Mouse (Mus musculus): ENCODE data around the gene Ophn1. TPM values are rescaled to one million over a fixed set of nuclear protein-coding genes. Genes with fewer than 3 reads are reported as not detected.

Gene Ophn1
- 10 to 100 TPM; 36.1 to 47.8 (median 41.4) TPM for total RNA-seq (2022)

DNA sequence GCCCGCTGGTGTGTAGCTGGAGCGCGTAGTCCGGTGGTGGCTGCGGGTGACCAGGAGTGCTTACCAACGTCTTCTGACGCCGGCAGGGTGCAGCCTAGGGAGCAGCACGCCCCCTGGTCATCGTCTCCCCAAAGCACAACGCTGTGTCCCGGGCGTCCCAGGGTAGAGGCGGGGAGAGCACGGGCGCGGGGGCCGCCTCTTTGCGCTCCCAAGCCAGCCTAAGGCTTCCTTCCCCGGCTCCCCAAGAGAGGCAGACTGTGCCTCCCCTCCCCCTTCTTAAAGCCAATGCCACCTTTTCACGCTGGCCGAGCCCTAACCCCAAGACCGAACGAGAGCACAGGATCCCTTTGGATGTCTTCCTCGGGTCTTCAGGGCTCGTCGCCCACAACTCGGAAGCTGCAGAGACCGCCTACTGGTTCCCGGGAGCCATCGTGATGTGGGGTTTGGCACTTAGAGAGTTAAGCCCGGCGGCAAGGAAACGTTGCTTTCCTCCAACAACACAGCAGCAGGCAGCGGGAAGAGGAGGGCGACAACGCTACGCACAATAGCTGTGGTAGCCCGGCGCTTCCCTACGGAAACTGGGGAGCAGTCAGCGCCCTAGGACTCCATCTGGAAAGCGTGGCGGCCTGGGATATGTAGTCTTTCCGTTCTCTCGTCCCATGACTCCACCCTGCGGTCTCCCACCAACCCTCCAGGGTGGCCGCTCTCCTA lies at the start of gene Ophn1:
Gene Ophn1, minus strand, starts transcription at position 620 of the 711 bp plus-strand sequence.
- peak; percentile 73 to 78 for DNase-seq (ENCODE audit: low spot score in 2 of 2)

- peak; percentile 90 to 93 for DNase-seq (ENCODE audit: low spot score in 2 of 2)
Observed at GRCm38 (mm10) chrX:98937555-98938294, 46.9 kb upstream of the Ophn1 start.

DNA sequence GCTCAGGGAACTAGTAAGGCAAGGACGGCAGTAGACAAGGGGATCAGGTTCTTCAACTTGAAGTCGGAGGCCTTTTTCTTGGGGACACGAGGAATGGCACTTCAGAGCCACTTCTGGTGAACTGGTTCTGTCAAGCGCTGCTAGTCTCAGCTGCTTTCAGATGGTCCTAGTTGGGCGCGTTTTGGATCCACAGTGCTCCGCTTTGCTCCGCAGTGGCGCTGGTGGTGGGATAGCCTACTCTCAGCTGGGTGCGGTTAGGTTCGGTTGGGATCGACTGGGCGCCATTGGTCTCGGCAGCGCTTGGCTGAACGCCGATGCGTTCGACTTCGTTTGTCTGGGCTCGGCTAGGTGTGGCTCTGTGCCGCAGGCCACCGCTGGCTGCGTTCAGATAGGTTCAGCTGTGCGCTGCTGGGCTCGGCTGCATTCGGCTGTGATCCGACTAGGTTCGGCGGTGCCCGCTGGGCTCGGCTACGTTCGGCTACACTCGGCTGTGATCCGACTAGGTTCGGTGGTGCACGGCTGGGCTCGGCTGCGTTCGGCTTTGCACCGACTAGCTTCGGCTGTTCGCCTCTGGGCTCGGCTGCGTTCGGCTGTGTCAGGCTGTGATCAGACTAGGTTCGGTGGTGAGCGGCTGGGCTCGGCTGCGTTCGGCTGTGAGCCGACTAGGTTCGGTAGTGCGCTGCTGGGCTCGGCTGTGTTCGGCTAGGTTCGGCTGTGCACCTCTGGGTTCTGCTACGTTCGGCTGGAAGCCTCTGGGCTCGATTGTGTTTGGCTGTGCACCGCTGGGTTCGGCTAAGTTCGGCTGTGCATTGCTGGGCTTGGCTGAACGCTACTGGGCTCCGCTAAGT lies 46.1 kb upstream of the Ophn1 start:
- peak; percentile 96 to 99 for DNase-seq (ENCODE audit: low spot score in 2 of 2)

GRCm38 (mm10) chrX:98936101-98936500 lies 45.3 kb upstream of the Ophn1 start, which contains the start of gene Yipf6:
TSS of gene Yipf6 (plus strand) at chrX:98936316.
- no peak for DNase-seq (ENCODE audit: low spot score in 2 of 2)

DNA sequence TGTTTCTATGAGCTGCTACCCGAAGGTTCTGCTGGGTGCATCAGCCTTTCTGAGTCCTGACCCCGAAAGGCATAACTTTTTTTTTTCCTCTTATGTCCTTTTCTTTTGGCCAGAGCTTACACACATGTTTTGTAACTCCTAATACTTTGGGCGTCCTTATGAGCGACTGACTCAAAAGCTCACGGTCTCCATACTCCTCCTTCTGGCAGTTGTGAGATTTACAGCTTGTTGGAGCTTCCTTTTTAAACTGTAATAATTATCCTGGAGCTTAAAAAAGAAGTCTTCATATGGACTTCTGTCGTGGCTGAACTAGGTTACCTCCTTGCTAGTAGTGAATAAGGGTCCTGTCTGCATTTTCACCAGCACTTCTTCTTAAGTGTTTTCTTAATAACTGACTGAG lies 28.6 kb upstream of the Ophn1 start:
- no peak for DNase-seq (ENCODE audit: low spot score in 2 of 2)

GRCm38 (mm10) chrX:98908910-98909309 lies 18.1 kb upstream of the Ophn1 start:
- no peak for DNase-seq (ENCODE audit: low spot score in 2 of 2)

DNA sequence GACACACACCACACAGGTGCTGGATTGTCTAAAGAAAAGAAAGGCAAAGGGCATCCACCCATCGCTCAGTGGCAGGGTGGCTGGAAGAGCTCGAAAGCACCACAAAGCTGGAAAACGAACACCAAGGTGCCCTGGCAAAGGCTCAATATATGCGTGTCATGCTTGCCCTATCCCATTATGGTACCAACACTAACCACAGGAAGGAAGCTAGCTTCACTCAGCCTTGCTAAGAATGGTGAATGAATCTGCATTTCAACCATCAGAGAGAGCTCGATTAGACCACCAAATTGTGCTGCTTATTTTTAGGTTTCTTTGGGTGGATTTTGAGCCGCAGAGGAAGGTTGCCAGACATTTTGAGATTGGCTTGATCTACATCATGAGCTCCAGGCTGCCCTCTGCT lies 13.4 kb upstream of the Ophn1 start:
- no peak for DNase-seq (ENCODE audit: low spot score in 2 of 2)

- DNase-seq (ENCODE audit: low spot score in 2 of 2): no peak
Observed at GRCm38 (mm10) chrX:98898307-98898706, 7.5 kb upstream of the Ophn1 start.

- DNase-seq (ENCODE audit: low spot score in 2 of 2): no peak
Observed at GRCm38 (mm10) chrX:98890072-98890405, 786 bp downstream of the Ophn1 start.

GRCm38 (mm10) chrX:98881983-98882382 lies 8.8 kb downstream of the Ophn1 start:
- no peak for DNase-seq (ENCODE audit: low spot score in 2 of 2)

DNA sequence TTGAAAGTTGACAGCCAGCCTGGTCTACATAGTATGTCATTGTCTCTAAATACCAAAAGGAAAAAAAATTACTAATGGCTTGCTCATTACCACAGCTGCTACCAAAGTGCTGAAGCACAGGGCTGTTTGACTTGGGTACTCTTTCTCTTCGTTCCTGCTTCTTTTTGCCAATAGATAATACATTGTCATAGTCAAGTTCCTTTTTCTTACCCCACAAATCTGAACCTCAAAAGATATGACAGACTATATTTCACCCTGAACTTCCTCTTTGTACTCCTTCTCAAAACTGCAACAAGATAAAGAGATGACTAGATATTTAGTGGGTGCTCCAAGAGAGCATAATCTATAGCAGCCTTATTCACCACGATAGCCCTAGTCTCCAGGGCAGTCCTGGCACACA lies 9.7 kb downstream of the Ophn1 start:
- DNase-seq (ENCODE audit: low spot score in 2 of 2): no peak

GRCm38 (mm10) chrX:98880314-98880713 lies 10.5 kb downstream of the Ophn1 start:
- DNase-seq (ENCODE audit: low spot score in 2 of 2): no peak

GRCm38 (mm10) chrX:98875144-98875543 lies 15.7 kb downstream of the Ophn1 start:
- no peak for DNase-seq (ENCODE audit: low spot score in 2 of 2)

- no peak for DNase-seq (ENCODE audit: low spot score in 2 of 2)
Observed at GRCm38 (mm10) chrX:98874086-98874485, 16.7 kb downstream of the Ophn1 start.

- DNase-seq (ENCODE audit: low spot score in 2 of 2): peak in 1 of 2 experiments; percentile 9
Observed at GRCm38 (mm10) chrX:98872064-98872463, 18.8 kb downstream of the Ophn1 start.

DNA sequence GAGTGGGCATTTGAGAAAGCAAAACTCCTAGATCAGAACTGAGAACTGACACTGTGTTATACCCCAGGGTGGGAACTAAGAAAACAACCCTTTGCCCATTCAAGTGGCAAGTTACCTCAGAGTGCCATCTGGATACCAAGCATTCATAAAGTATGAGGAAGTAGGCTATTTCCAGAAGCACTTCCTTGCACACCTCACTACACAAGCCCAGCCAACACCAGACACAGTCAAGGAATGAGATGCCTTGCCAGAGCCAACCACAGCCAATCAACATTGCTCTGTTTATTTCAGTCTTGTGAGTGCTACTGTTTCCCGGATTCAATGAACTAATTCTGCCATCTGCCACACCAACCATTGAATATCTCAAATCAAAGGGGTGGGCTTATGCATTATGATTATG lies 20.3 kb downstream of the Ophn1 start:
- no peak for DNase-seq (ENCODE audit: low spot score in 2 of 2)

GRCm38 (mm10) chrX:98869735-98870134 lies 21.1 kb downstream of the Ophn1 start:
- DNase-seq (ENCODE audit: low spot score in 2 of 2): no peak

GRCm38 (mm10) chrX:98869165-98869564 lies 21.7 kb downstream of the Ophn1 start:
- DNase-seq (ENCODE audit: low spot score in 2 of 2): no peak

DNA sequence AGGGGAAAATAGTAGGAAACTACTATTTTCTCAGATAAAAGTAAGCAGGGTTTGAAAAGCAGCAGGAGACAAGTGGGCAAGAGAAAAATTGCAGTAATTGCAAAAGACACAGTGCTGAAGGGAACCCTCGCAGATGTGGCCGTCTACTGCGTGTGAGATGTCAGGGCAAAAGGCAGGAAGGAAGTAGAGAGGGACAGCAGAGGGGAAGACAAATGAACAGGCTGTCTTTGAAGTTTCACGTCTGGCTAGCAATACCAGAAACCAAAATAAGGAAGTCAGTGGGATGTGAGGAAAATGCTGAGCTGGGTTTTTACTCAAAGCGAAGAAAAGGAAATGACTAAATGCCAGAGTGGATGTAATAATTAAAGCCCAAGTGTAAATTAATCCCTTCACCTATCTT lies 30.7 kb downstream of the Ophn1 start:
- no peak for DNase-seq (ENCODE audit: low spot score in 2 of 2)

DNA sequence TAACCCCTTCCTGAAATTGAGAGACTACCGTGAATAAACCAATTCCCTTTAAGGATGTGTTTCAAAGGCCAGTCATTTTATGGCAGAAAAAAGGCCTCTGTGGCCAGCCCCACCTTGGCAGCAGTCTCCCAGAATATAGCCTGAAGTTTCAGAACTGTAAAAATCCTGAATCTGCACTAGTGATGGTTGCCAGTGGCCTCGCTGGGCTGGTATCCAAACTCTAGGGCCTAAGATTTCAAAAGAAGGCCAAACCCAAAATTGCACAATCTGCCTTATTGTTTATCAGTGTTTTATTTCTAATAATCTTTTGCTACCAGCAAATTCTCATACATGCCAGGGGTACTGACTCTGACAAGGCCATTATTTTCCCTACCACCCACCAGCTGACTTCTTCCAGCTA lies 34.8 kb downstream of the Ophn1 start:
- DNase-seq (ENCODE audit: low spot score in 2 of 2): no peak

- no peak for DNase-seq (ENCODE audit: low spot score in 2 of 2)
Observed at GRCm38 (mm10) chrX:98850869-98851268, 40.0 kb downstream of the Ophn1 start.

DNA sequence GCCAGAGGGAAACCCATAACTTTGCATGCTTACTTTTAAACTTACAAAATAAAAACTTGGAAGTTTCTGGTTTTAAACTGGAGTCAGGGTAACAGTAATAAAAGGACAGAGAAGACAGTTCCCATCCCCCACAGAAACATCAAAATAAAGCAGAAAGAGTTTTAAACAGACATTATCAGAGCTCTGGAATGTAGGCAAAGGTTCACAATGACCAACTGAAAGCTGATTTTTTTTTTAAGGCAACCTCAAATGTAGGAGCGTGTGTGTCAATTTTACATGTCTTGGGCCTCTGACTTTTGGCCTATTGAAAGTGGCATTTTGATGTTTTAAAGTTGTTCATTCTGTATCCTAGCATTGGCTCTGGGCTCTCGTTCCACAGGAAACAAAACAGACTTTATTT lies 49.2 kb downstream of the Ophn1 start:
- DNase-seq (ENCODE audit: low spot score in 2 of 2): no peak

Measured in layer of hippocampus, adult 8-10 months (tissue).